Mouse (Mus musculus) CH12.LX (cell line): ENCODE measurements around the gene Zfp663. TPM values are rescaled to one million over a fixed set of nuclear protein-coding genes. Genes with fewer than 3 reads are reported as not detected.

ENCODE experiments used
- DNase-seq: peaks from one replicate; pipeline ENCODE4 v3.0.0-alpha.2; 2013; ENCODE audit errors: extremely low read depth
- H3K27ac ChIP-seq: 2 replicates; pipeline ENCODE4 v1.5.1; 2012; ENCODE audit warnings: low read depth, mild to moderate bottlenecking, control low read depth, moderate library complexity; ENCODE audit not compliant: insufficient read depth
- H3K27me3 ChIP-seq: replicated peaks from 2 replicates; pipeline ENCODE3; 2012; ENCODE audit warnings: inconsistent platforms
- H3K36me3 ChIP-seq, 2 experiments: replicated peaks in 1 of 2; 2 replicates each; pipeline versions ENCODE3 to v1.6.1; 2012; ENCODE audit warnings: inconsistent platforms in 1 of 2, low read length in 1 of 2, mild to moderate bottlenecking in 1 of 2, mixed read lengths in 1 of 2, moderate library complexity in 1 of 2; ENCODE audit not compliant: control insufficient read depth in 1 of 2, insufficient read depth in 1 of 2
- H3K4me1 ChIP-seq, 2 experiments: 2 replicates each; pipeline ENCODE4 v1.6.1; 2012; ENCODE audit warnings: inconsistent platforms in 1 of 2, moderate library complexity in 1 of 2; ENCODE audit not compliant: insufficient read depth in 2 of 2, control insufficient read depth in 1 of 2
- H3K4me2 ChIP-seq: 2 replicates; pipeline ENCODE4 v1.6.1; 2012; ENCODE audit warnings: low read depth, mild to moderate bottlenecking, control low read depth; ENCODE audit not compliant: poor library complexity, insufficient read depth, severe bottlenecking
- H3K4me3 ChIP-seq, 3 experiments: fragments of 150-350 bp in 1 of 3; sonication (generic) in 1 of 3; replicated peaks in 1 of 3; 2 replicates each; pipeline versions ENCODE3 to v1.5.1; 2011 to 2012; ENCODE audit warnings: low read depth in 2 of 3, low read length in 2 of 3, mild to moderate bottlenecking in 2 of 3, moderate library complexity in 2 of 3, control low read depth in 1 of 3, improper control_type of control experiment in 1 of 3, inconsistent platforms in 1 of 3, mixed read lengths in 1 of 3; ENCODE audit not compliant: poor library complexity in 1 of 3
- H3K79me2 ChIP-seq: replicated peaks from 2 replicates; pipeline ENCODE4 v1.6.1; 2012; ENCODE audit warnings: mild to moderate bottlenecking, moderate library complexity; ENCODE audit not compliant: control insufficient read depth, poor library complexity, insufficient read depth, severe bottlenecking; ENCODE audit errors: extremely low read depth
- H3K9ac ChIP-seq: 2 replicates; pipeline ENCODE4 v1.6.1; 2012; ENCODE audit warnings: low read depth, mild to moderate bottlenecking, control low read depth, moderate library complexity; ENCODE audit not compliant: insufficient read depth
- H3K9me3 ChIP-seq: replicated peaks from 2 replicates; pipeline ENCODE3; 2012; ENCODE audit warnings: low read length, inconsistent platforms, mixed read lengths
- CTCF ChIP-seq, 2 experiments: IDR thresholded peaks in 1 of 2; conservative IDR thresholded peaks in 1 of 2; 2 replicates each; pipeline ENCODE4 v1.5.1; 2011 to 2012; ENCODE audit warnings: low read depth in 2 of 2, low read length in 2 of 2, improper control_type of control experiment in 1 of 2, inconsistent platforms in 1 of 2, mild to moderate bottlenecking in 1 of 2, moderate library complexity in 1 of 2
- ELF1 ChIP-seq: IDR thresholded peaks from 2 replicates; pipeline ENCODE4 v1.6.1; 2014; ENCODE audit warnings: low read depth, mild to moderate bottlenecking, inconsistent platforms, low read length, improper control_type of control experiment
- GABPA ChIP-seq: IDR thresholded peaks from 2 replicates; pipeline ENCODE4 v1.6.1; 2012; ENCODE audit warnings: low read depth, low read length, improper control_type of control experiment, inconsistent platforms; ENCODE audit not compliant: insufficient replicate concordance
- HCFC1 ChIP-seq: IDR thresholded peaks from 2 replicates; pipeline ENCODE4 v1.6.1; 2012; ENCODE audit warnings: low read depth, mild to moderate bottlenecking, inconsistent platforms, low read length, improper control_type of control experiment
- KAT2A ChIP-seq: IDR thresholded peaks from 2 replicates; pipeline ENCODE4 v1.6.1; 2012; ENCODE audit warnings: low read length, improper control_type of control experiment, inconsistent platforms; ENCODE audit not compliant: insufficient replicate concordance
- MAFK ChIP-seq: IDR thresholded peaks from 2 replicates; pipeline ENCODE4 v1.6.1; 2011; ENCODE audit warnings: low read length, improper control_type of control experiment; ENCODE audit not compliant: insufficient replicate concordance
- MAZ ChIP-seq: IDR thresholded peaks from 2 replicates; pipeline ENCODE4 v1.6.1; 2012; ENCODE audit warnings: low read depth, mild to moderate bottlenecking, inconsistent platforms, low read length, improper control_type of control experiment, moderate library complexity
- NRF1 ChIP-seq: IDR thresholded peaks from 2 replicates; pipeline ENCODE4 v1.6.1; 2014; ENCODE audit warnings: low read depth, mild to moderate bottlenecking, inconsistent platforms, low read length, improper control_type of control experiment, moderate library complexity
- POLR2AphosphoS2 ChIP-seq: IDR thresholded peaks from 2 replicates; pipeline ENCODE4 v1.6.1; 2011; ENCODE audit warnings: low read depth, low read length, improper control_type of control experiment
- RAD21 ChIP-seq: IDR thresholded peaks from 2 replicates; pipeline ENCODE4 v1.6.1; 2011; ENCODE audit warnings: low read depth, mild to moderate bottlenecking, low read length, improper control_type of control experiment, moderate library complexity
- RCOR1 ChIP-seq: conservative IDR thresholded peaks from 2 replicates; pipeline ENCODE4 v1.6.1; 2012; ENCODE audit warnings: low read depth, mild to moderate bottlenecking, inconsistent platforms, low read length, improper control_type of control experiment
- TCF12 ChIP-seq: IDR thresholded peaks from 2 replicates; pipeline ENCODE4 v1.6.1; 2014; ENCODE audit warnings: low read depth, mild to moderate bottlenecking, inconsistent platforms, low read length, improper control_type of control experiment
- USF1 ChIP-seq: IDR thresholded peaks from 2 replicates; pipeline ENCODE4 v1.6.1; 2014; ENCODE audit warnings: low read depth, mild to moderate bottlenecking, inconsistent platforms, low read length, improper control_type of control experiment
- ZC3H11A ChIP-seq: IDR thresholded peaks from 2 replicates; pipeline ENCODE4 v1.6.1; 2012; ENCODE audit warnings: low read depth, mild to moderate bottlenecking, inconsistent platforms, low read length, improper control_type of control experiment
- ZKSCAN1 ChIP-seq: IDR thresholded peaks from 2 replicates; pipeline ENCODE4 v1.6.1; 2012; ENCODE audit warnings: low read depth, inconsistent platforms, low read length, improper control_type of control experiment, borderline replicate concordance
- ZNF384 ChIP-seq: IDR thresholded peaks from 2 replicates; pipeline ENCODE4 v1.6.1; 2012; ENCODE audit warnings: low read depth, low read length, improper control_type of control experiment, inconsistent platforms
- dilution Hi-C: fragments of 300-500 bp; cut with MboI; formaldehyde crosslinking; loops from 2 replicates; pipeline ENCODE4 v1.14.3; 2020; ENCODE audit warnings: low sequenced_read_pairs; ENCODE audit not compliant: extremely low pct_unique_long_range_greater_than_20kb, extremely low pct_ligation_motif_present
- in situ Hi-C: fragments of 300-500 bp; cut with MboI; formaldehyde crosslinking; loops from 3 replicates; pipeline ENCODE4 v1.14.3; 2019; ENCODE audit warnings: low sequenced_read_pairs, low pct_ligation_motif_present, low pct_unique_long_range_greater_than_20kb, mixed read lengths
- polyA plus RNA-seq: library from polyadenylated mRNA; unstranded; fragments of >175 nt; gene quantifications from 2 replicates; pipeline ENCODE4 v1.2.1, GENCODE M21; 2012; ENCODE audit warnings: low read depth; ENCODE audit not compliant: insufficient read length
- total RNA-seq, 2 experiments: library from RNA; depleted of rRNA; stranded (reverse); fragments of 300-350 nt in 1 of 2; fragments of >200 nt in 1 of 2; gene quantifications; 2 replicates each; pipeline ENCODE4 v1.2.3; 2012 to 2014

Gene Zfp663
- total and polyA plus RNA-seq, 3 experiments, result not detected

- H3K4me2 ChIP-seq, result no peak overlapping the region
Observed at GRCm38 (mm10) chr2:165307801-165308200, 60.7 kb downstream of the Zfp663 start.

GRCm38 (mm10) chr2:165305438-165305837, 63.1 kb downstream of the Zfp663 start:
- no peak overlapping the region for H3K4me2 ChIP-seq
- in situ Hi-C loops, result no loop called here
- peaks cover 0 to 20% of the 10 kb centered on the region in 2 experiments; a peak in 2 of 4 replicates for H3K4me1 ChIP-seq
- H3K4me3 ChIP-seq, result no peak overlapping the region
- no peak overlapping the region for H3K9ac ChIP-seq
- H3K9me3 ChIP-seq, result peaks cover 3% of the 10 kb centered on the region
- no peak for TF ChIP-seq ZKSCAN1
- no peak for TF ChIP-seq ZNF384
- no peak for TF ChIP-seq MAFK
- no peak for TF ChIP-seq KAT2A
- no peak for TF ChIP-seq MAZ
- no peak for TF ChIP-seq GABPA
- no peak for TF ChIP-seq TCF12
- no peak for TF ChIP-seq CTCF (conservative IDR thresholded peaks at IDR 0.05 in 1 of 2, IDR thresholded peaks at IDR 0.05 in 1 of 2; ENCODE audit: low read depth in 2 of 2, low read length in 2 of 2)
- TF ChIP-seq POLR2AphosphoS2, result no peak
- H3K27ac ChIP-seq, result no peak overlapping the region
- H3K27me3 ChIP-seq, result no peaks in the 10 kb centered on the region
- peaks cover 35 to 84% of the 10 kb centered on the region in 2 experiments for H3K36me3 ChIP-seq
- H3K79me2 ChIP-seq, result no peaks in the 10 kb centered on the region
- no peak for DNase-seq
- dilution Hi-C loops, result no loop called here

More at GRCm38 (mm10) chr2:165307801-165308200, 60.7 kb downstream of the Zfp663 start:
- H3K4me1 ChIP-seq, result peaks cover 0 to 20% of the 10 kb centered on the region in 2 experiments; a peak in 2 of 4 replicates
- no peaks in the 10 kb centered on the region for H3K27me3 ChIP-seq
- no peak overlapping the region for H3K4me3 ChIP-seq
- H3K36me3 ChIP-seq, result peaks cover 38 to 88% of the 10 kb centered on the region in 2 experiments
- dilution Hi-C loops, result no loop called here
- peaks cover 3% of the 10 kb centered on the region for H3K9me3 ChIP-seq
- H3K79me2 ChIP-seq, result no peaks in the 10 kb centered on the region
- TF ChIP-seq ELF1, result no peak
- TF ChIP-seq MAZ, result no peak
- TF ChIP-seq USF1, result no peak
- no peak for TF ChIP-seq RAD21
- TF ChIP-seq RCOR1, result no peak
- no peak for TF ChIP-seq HCFC1
- TF ChIP-seq NRF1, result no peak
- no peak for TF ChIP-seq ZC3H11A
- TF ChIP-seq, all 38 proteins: peak for 0
- no peak overlapping the region for H3K9ac ChIP-seq
- no peak for DNase-seq
- H3K27ac ChIP-seq, result no peak overlapping the region
- in situ Hi-C loops, result no loop called here
